Mouse (Mus musculus): ENCODE results near the gene Slc22a29. TPM values are rescaled to one million over a fixed set of nuclear protein-coding genes. Genes with fewer than 3 reads are reported as not detected.
A peak's percentile ranks its signal among the peaks of the same experiment; 100 is the strongest.

The Slc22a29 gene
- total and polyA plus RNA-seq, 3 experiments, result not detected

GRCm38 (mm10) chr19:8252705-8253037 lies 34.0 kb upstream of the Slc22a29 start:
- DNase-seq (ENCODE audit: low read depth, low spot score), result no peak
- TF ChIP-seq JUND (IDR thresholded peaks at IDR 0.05; ENCODE audit: low read depth, low read length) (no peak), MYB (IDR thresholded peaks at IDR 0.05; ENCODE audit: low read depth, low read length) (no peak), ZMIZ1 (IDR thresholded peaks at IDR 0.05; ENCODE audit: low read depth, low read length) (no peak), MAX (IDR thresholded peaks at IDR 0.05; ENCODE audit: low read length) (no peak), CTCF (IDR thresholded peaks at IDR 0.05 in 2 of 3, conservative IDR thresholded peaks at IDR 0.05 in 1 of 3; ENCODE audit: control insufficient read depth in 1 of 3, insufficient read depth in 1 of 3, low read depth in 2 of 3, low read length in 3 of 3, poor library complexity in 1 of 3, severe bottlenecking in 1 of 3) (no peak), BHLHE40 (IDR thresholded peaks at IDR 0.05; ENCODE audit: borderline replicate concordance, low read depth, low read length) (no peak), SMC3 (IDR thresholded peaks at IDR 0.05; ENCODE audit: low read depth, low read length) (no peak), ELF1 (IDR thresholded peaks at IDR 0.05; ENCODE audit: low read depth, low read length) (no peak), MAFK (IDR thresholded peaks at IDR 0.05; ENCODE audit: borderline replicate concordance, low read depth, low read length) (no peak), CHD1 (IDR thresholded peaks at IDR 0.05; ENCODE audit: low read depth, low read length) (no peak), ZKSCAN1 (IDR thresholded peaks at IDR 0.05; ENCODE audit: low read depth, low read length) (no peak), TCF12 (IDR thresholded peaks at IDR 0.05; ENCODE audit: low read depth, low read length) (no peak), TAL1 (IDR thresholded peaks at IDR 0.05; ENCODE audit: low read length) (no peak), RAD21 (IDR thresholded peaks at IDR 0.05; ENCODE audit: low read depth, low read length) (no peak), ZC3H11A (IDR thresholded peaks at IDR 0.05; ENCODE audit: low read depth, low read length) (no peak)
- Histone ChIP-seq H3K4me1 (ENCODE audit: control insufficient read depth in 1 of 2, insufficient read depth in 2 of 2, low read length in 2 of 2) (no peaks in the 10 kb centered on the region), H3K9ac (ENCODE audit: control insufficient read depth, low read depth, low read length, poor library complexity, severe bottlenecking) (no peak overlapping the region), H3K4me3 (ENCODE audit: control insufficient read depth in 1 of 2, insufficient read depth in 1 of 2, low read depth in 2 of 2, low read length in 2 of 2) (no peak overlapping the region), H3K27me3 (ENCODE audit: control insufficient read depth in 1 of 2, insufficient read depth in 2 of 2, low read length in 2 of 2) (no peaks in the 10 kb centered on the region), H3K27ac (ENCODE audit: control insufficient read depth, low read depth, low read length) (no peak overlapping the region), H3K36me3 (ENCODE audit: control insufficient read depth in 1 of 2, insufficient read depth in 2 of 2, low read length in 2 of 2) (no peaks in the 10 kb centered on the region), H3K9me3 (replicated peaks; ENCODE audit: insufficient read depth, low read length) (no peaks in the 10 kb centered on the region), H3K79me2 (ENCODE audit: control insufficient read depth, insufficient read depth, low read length, poor library complexity) (no peaks in the 10 kb centered on the region)

- no peaks in the 10 kb centered on the region for H3K9me3 ChIP-seq (replicated peaks; ENCODE audit: insufficient read depth, low read length)
- H3K27me3 ChIP-seq (ENCODE audit: control insufficient read depth in 1 of 2, insufficient read depth in 2 of 2, low read length in 2 of 2), result no peaks in the 10 kb centered on the region
- peak; percentile 60 for DNase-seq (ENCODE audit: low read depth, low spot score)
- no peaks in the 10 kb centered on the region for H3K36me3 ChIP-seq (ENCODE audit: control insufficient read depth in 1 of 2, insufficient read depth in 2 of 2, low read length in 2 of 2)
- H3K4me1 ChIP-seq (ENCODE audit: control insufficient read depth in 1 of 2, insufficient read depth in 2 of 2, low read length in 2 of 2), result no peaks in the 10 kb centered on the region
- no peak overlapping the region for H3K27ac ChIP-seq (ENCODE audit: control insufficient read depth, low read depth, low read length)
- no peak overlapping the region for H3K4me3 ChIP-seq (ENCODE audit: control insufficient read depth in 1 of 2, insufficient read depth in 1 of 2, low read depth in 2 of 2, low read length in 2 of 2)
- H3K9ac ChIP-seq (ENCODE audit: control insufficient read depth, low read depth, low read length, poor library complexity, severe bottlenecking), result no peak overlapping the region
- no peaks in the 10 kb centered on the region for H3K79me2 ChIP-seq (ENCODE audit: control insufficient read depth, insufficient read depth, low read length, poor library complexity)
- TF ChIP-seq ZMIZ1 (IDR thresholded peaks at IDR 0.05; ENCODE audit: low read depth, low read length) (no peak), MXI1 (IDR thresholded peaks at IDR 0.05; ENCODE audit: low read depth, low read length) (no peak), POLR2AphosphoS5 (IDR thresholded peaks at IDR 0.05; ENCODE audit: borderline replicate concordance, low read depth, low read length) (no peak), SMC3 (IDR thresholded peaks at IDR 0.05; ENCODE audit: low read depth, low read length) (no peak), HCFC1 (IDR thresholded peaks at IDR 0.05; ENCODE audit: low read depth, low read length) (no peak), TAL1 (IDR thresholded peaks at IDR 0.05; ENCODE audit: low read length) (no peak), ETS1 (IDR thresholded peaks at IDR 0.05; ENCODE audit: low read depth, low read length) (no peak), UBTF (IDR thresholded peaks at IDR 0.05; ENCODE audit: borderline replicate concordance, insufficient read depth, low read depth, low read length) (no peak), NRF1 (IDR thresholded peaks at IDR 0.05; ENCODE audit: insufficient read depth, low read depth, low read length, poor library complexity, severe bottlenecking) (no peak), E2F4 (IDR thresholded peaks at IDR 0.05; ENCODE audit: borderline replicate concordance, low read depth, low read length) (no peak), USF1 (IDR thresholded peaks at IDR 0.05; ENCODE audit: low read depth, low read length) (no peak), JUND (IDR thresholded peaks at IDR 0.05; ENCODE audit: low read depth, low read length) (no peak), GATA1 (IDR thresholded peaks at IDR 0.05; ENCODE audit: low read depth, low read length) (no peak), POLR2AphosphoS2 (IDR thresholded peaks at IDR 0.05; ENCODE audit: low read length) (no peak)
Measured at GRCm38 (mm10) chr19:8251896-8252704, 33.4 kb upstream of the Slc22a29 start.

Measured in MEL (cell line).